Mouse (Mus musculus): ENCODE data around the gene Chd3.

GRCm38 (mm10) chr11:69377766-69378165 is 8.6 kb upstream of the Chd3 start:
- TF ChIP-seq EP300 (IDR thresholded peaks at IDR 0.05; ENCODE audit: low read depth): no peak
- TF ChIP-seq CTCF (IDR thresholded peaks at IDR 0.05; ENCODE audit: low read depth): no peak
